Mouse (Mus musculus): ENCODE results near the gene Plekhh3.

- TF ChIP-seq CTCF (IDR thresholded peaks at IDR 0.05; ENCODE audit: low read depth, low read length) (no peak), POLR2A (IDR thresholded peaks at IDR 0.05; ENCODE audit: insufficient read depth, low read length) (no peak), EP300 (IDR thresholded peaks at IDR 0.05; ENCODE audit: insufficient read depth, low read depth, low read length) (no peak)
These were observed 23.0 kb upstream of the Plekhh3 start for GRCm38 (mm10) chr11:101194137-101194536.

Measured in ES-Bruce4 (cell line).